Mouse (Mus musculus): ENCODE data around the gene 9030025P20Rik. TPM values are rescaled to one million over a fixed set of nuclear protein-coding genes. Genes with fewer than 3 reads are reported as not detected.
"Not testable (repeated sequence)": the region's sequence is repeated elsewhere in the genome, so short reads cannot be mapped to it uniquely, and the experiment has no call there.

Gene 9030025P20Rik
- polyA plus RNA-seq, 1 experiment: 5.6 TPM

DNA sequence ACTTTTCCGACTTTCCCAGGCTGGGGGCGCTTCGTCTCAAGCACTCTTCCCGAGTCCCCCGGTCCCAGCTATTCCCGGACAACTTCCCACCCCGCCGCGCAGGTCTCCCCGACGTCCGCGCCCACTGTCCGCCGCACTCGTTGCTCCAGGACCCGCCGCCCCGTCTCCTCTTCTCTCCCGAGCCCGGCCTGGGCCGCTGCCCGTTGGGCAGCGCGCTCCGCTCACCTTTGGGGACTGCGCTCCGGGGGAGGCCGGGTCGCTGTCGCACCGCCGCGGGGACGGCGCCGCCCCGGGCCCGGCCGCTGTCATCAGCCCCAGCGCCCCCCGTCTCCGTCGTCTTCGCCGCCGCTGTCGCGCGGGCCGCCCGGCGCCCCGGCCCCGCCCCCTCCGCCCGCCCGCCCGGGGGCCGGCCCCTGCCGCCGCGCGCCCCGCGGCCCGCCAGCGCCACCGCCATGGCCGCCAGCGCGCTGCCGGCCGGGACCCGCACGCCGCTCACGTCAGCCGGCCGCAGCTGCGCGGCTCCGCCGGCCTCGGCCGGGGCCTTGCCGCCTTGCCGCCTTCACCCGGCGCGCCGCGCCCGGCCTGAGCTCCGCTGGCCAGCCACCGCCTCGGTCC lies 45.7 kb downstream of the 9030025P20Rik start:
- not testable (repeated sequence) for H3K4me1 ChIP-seq (ENCODE audit: control insufficient read depth, insufficient read depth, insufficient read length, low read length); H3K27ac ChIP-seq (replicated peaks; ENCODE audit: low read depth, low read length); H3K4me3 ChIP-seq (ENCODE audit: insufficient read depth, low read depth, low read length)

DNA sequence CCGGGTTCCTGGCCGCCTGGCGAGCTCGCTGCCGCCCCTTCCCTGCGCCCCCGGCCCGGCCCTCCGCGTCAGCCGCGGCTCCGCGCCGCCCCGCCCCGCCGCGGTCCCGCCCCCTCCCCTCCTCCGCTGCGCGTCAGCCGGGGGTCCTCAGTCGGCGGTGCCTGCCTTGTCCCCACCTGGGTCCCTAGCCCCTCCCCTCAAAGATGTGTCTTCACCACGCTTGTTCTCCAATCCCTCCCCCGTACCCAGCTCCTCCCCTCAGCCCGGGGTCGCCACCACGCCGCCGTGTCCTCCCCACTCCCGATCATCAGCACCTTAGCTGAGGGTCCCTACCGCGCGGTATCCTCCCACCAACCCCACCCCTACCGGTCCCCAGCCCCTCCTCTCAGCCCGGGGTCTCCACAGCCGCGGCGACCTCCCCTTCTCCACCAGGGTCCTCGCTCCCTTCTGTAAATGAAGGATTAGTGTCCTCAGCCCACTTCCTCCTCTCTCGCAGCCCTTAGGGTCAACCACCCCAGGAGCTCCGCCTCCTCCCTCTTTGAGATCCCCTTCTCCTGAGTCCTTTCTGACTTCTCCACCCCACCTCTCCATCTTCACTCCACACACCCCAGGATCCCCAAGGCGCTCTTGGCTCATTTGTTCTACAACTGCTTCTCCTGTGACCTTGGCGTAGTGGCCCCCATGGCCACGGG lies 46.4 kb downstream of the 9030025P20Rik start:
- not testable (repeated sequence) for H3K4me3 ChIP-seq (ENCODE audit: insufficient read depth, low read depth, low read length); H3K4me1 ChIP-seq (ENCODE audit: control insufficient read depth, insufficient read depth, insufficient read length, low read length); H3K27ac ChIP-seq (replicated peaks; ENCODE audit: low read depth, low read length)

DNA sequence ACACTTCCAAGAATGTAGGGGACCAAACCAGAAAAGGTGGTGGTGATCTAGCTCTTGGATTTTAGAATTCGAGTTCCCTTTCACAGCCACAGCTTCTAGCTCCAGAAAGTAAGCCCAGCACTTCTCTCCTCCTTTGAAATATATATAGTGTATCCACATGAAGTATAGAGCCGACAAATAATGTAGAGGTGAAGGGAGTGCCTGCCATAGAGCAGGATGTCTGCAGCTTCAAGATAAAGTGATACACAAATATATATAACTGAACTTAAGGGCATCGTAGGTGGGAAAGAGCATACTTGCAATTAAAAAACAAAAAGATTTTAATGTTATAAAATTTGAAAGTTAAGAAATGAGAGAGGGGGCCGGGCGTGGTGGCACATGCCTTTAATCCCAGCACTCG lies 47.2 kb downstream of the 9030025P20Rik start:
- not testable (repeated sequence) for H3K27ac ChIP-seq (replicated peaks; ENCODE audit: low read depth, low read length); H3K4me1 ChIP-seq (ENCODE audit: control insufficient read depth, insufficient read depth, insufficient read length, low read length); H3K4me3 ChIP-seq (ENCODE audit: insufficient read depth, low read depth, low read length)

DNA sequence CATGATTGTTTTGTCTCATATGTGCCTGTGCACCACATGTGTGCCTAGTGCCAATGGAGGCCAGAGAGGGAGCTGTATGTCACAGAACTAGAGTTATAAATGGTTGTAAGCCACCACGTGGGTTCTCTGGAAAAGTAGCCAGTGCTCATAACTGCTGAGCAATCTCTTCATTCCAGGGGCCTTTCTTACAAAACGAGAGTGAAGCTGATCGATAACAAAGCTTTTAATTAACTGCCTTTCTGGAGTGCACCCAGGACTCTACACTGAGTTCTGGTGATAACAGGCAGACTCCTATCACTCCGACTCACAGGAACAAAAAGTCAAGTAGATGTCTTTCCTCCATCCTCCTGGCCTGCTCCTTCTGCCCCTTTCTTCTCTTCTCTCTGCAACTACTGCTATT lies 53.1 kb downstream of the 9030025P20Rik start:
- not testable (repeated sequence) for H3K4me3 ChIP-seq (ENCODE audit: insufficient read depth, low read depth, low read length); H3K4me1 ChIP-seq (ENCODE audit: control insufficient read depth, insufficient read depth, insufficient read length, low read length); H3K27ac ChIP-seq (replicated peaks; ENCODE audit: low read depth, low read length)

DNA sequence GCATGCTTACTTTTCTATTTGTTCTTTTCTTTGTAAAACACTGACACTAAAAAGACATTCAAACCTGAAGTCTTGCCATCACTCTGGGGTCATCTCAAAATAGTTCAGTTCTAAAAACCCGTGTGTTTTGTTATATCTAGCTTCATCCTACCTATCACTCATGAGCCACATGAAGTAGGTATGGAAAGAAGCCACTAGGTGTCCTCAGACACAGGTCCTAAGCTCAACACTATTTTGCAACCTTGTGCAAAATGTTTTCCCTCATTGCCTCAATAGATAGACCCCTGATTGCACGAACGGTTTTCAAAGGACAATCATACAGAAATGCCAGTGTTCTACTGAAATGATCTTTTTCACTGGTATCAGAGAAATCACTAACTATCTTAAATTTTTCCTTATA lies 62.2 kb downstream of the 9030025P20Rik start:
- not testable (repeated sequence) for H3K4me3 ChIP-seq (ENCODE audit: insufficient read depth, low read depth, low read length); H3K4me1 ChIP-seq (ENCODE audit: control insufficient read depth, insufficient read depth, insufficient read length, low read length); H3K27ac ChIP-seq (replicated peaks; ENCODE audit: low read depth, low read length)

Other genes with a start within 250 kb of the 9030025P20Rik start
- 2.7 TPM in 1 of 2 replicates, not detected in the other for gene Wdr27, start 35.3 kb upstream of the 9030025P20Rik start, polyA plus RNA-seq (2012; ENCODE audit: insufficient read depth, insufficient read length, missing spikeins)
- gene 1600012H06Rik, start 35.3 kb upstream of the 9030025P20Rik start, polyA plus RNA-seq (2012; ENCODE audit: insufficient read depth, insufficient read length, missing spikeins): 16.9 and 17.2 TPM in 2 replicates
- gene Phf10, start 17.2 kb upstream of the 9030025P20Rik start, polyA plus RNA-seq (2012; ENCODE audit: insufficient read depth, insufficient read length, missing spikeins): 25.9 and 45.3 TPM in 2 replicates
- 2.5 TPM in 1 of 2 replicates, not detected in the other for gene Gm3417, start 322 bp downstream of the 9030025P20Rik start, polyA plus RNA-seq (2012; ENCODE audit: insufficient read depth, insufficient read length, missing spikeins)
- gene Gm3435, start 31.7 kb downstream of the 9030025P20Rik start, polyA plus RNA-seq (2012; ENCODE audit: insufficient read depth, insufficient read length, missing spikeins): 3.8 and 9.6 TPM in 2 replicates
- gene Ermard, start 62.7 kb downstream of the 9030025P20Rik start, polyA plus RNA-seq (2012; ENCODE audit: insufficient read depth, insufficient read length, missing spikeins): 21.2 and 27.6 TPM in 2 replicates
- gene Tcte3, start 63.0 kb downstream of the 9030025P20Rik start, polyA plus RNA-seq (2012; ENCODE audit: insufficient read depth, insufficient read length, missing spikeins): 2.7 TPM in 1 of 2 replicates, not detected in the other
- 1.2 and 4.2 TPM in 2 replicates for gene Gm3448, start 63.1 kb downstream of the 9030025P20Rik start, polyA plus RNA-seq (2012; ENCODE audit: insufficient read depth, insufficient read length, missing spikeins)